Mouse (Mus musculus): ENCODE measurements at regions not wholly inside any gene's neighbourhood (a gene's known extent, or its start where the extent isn't known, plus 50 kb on each side); places are given as distances from the start of the nearest gene placed in this dataset.

DNA sequence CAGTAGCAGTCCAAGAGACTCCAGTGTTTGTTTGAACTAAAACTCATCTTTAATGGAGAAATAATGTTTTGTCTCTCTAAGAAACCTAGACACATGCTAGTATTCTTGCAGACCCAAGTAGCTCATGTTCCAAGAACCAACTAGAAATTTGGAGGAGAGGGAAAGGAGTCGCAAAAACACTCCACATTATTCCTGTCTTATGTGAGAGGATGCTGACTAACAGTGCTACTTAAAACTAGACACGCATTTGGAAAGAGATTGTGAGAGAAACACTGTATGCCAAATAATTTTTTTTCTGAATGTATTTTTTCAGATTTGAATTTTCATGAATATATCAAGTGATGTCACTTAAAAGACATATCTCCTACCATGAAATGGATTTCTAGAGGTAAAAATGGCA is 698.3 kb upstream of the Cntn5 start:
- no peaks in the 10 kb centered on the region for H3K9me3 ChIP-seq (ENCODE audit: low read length)
- no peaks in the 10 kb centered on the region for H3K4me1 ChIP-seq (ENCODE audit: insufficient read depth, low read length)
- no peak overlapping the region for H3K4me3 ChIP-seq (ENCODE audit: low read length)
- ATAC-seq (ENCODE audit: low FRiP score, low TSS enrichment), result no peak
- H3K27ac ChIP-seq (ENCODE audit: low read length), result no peak overlapping the region
- no peaks in the 10 kb centered on the region for H3K36me3 ChIP-seq (ENCODE audit: insufficient read depth, low read length)
- no peak overlapping the region for H3K9ac ChIP-seq (replicated peaks; ENCODE audit: low read length)
- no peaks in the 10 kb centered on the region for H3K27me3 ChIP-seq (ENCODE audit: insufficient read depth, low read length)
- no peak overlapping the region for H3K4me2 ChIP-seq (replicated peaks; ENCODE audit: low read depth, low read length)
- whole genome bisulfite sequencing, result 86% methylated on average over 2 of the region's 2 CpGs

DNA sequence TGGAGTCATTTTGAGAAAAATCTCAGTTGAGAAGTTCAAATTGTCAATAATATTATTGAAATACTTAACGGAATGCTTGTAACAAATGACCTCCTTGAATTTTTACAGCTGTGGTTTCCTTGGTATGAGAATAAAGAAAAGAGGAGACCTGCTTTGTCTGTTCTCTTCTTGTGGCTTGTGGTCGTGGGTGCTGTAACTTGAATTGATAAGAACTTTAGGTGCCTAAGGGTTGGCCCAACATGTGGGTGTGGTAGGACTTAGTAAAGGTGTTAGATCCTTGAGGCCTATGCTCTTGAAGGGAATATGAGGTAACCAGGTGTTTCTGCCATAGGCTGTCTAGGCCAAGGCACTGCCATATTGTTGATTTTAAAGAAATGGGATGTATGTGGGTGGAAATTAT is 674.4 kb upstream of the Cntn5 start:
- Histone ChIP-seq H3K27ac (ENCODE audit: low read length) (no peak overlapping the region), H3K4me1 (ENCODE audit: insufficient read depth, low read length) (no peaks in the 10 kb centered on the region), H3K4me3 (ENCODE audit: low read length) (no peak overlapping the region), H3K27me3 (ENCODE audit: insufficient read depth, low read length) (no peaks in the 10 kb centered on the region), H3K36me3 (ENCODE audit: insufficient read depth, low read length) (no peaks in the 10 kb centered on the region), H3K9me3 (ENCODE audit: low read length) (no peaks in the 10 kb centered on the region), H3K4me2 (replicated peaks; ENCODE audit: low read depth, low read length) (no peak overlapping the region), H3K9ac (replicated peaks; ENCODE audit: low read length) (no peak overlapping the region)
- ATAC-seq (ENCODE audit: low FRiP score, low TSS enrichment), result no peak
- WGBS, result 87% methylated on average over 2 of the region's 2 CpGs

DNA sequence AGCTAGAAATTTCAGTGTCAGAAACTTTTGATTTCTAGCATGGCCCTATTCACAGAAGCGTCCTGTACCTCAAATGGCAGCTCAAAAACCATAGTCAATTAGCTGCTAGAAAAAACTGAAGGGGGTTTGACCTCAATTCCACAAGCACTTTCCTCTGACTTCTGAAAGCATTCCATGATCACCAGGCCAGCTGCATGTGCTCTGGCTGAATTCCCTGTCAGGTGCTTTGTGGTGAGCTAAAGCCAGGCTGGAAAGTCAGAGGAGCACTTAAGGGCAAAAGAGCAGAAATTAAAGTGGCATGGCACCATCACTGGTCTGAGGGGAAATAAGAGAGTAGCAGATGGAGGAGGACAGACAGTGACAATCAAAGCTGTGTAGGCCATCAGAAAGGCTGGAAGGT is 658.3 kb upstream of the Cntn5 start:
- Histone ChIP-seq H3K9ac (replicated peaks; ENCODE audit: low read length) (no peak overlapping the region), H3K9me3 (ENCODE audit: low read length) (no peaks in the 10 kb centered on the region), H3K4me3 (ENCODE audit: low read length) (no peak overlapping the region), H3K27me3 (ENCODE audit: insufficient read depth, low read length) (no peaks in the 10 kb centered on the region), H3K27ac (ENCODE audit: low read length) (no peak overlapping the region), H3K4me1 (ENCODE audit: insufficient read depth, low read length) (no peaks in the 10 kb centered on the region), H3K36me3 (ENCODE audit: insufficient read depth, low read length) (no peaks in the 10 kb centered on the region), H3K4me2 (replicated peaks; ENCODE audit: low read depth, low read length) (no peak overlapping the region)
- WGBS, result 56% methylated on average over 1 of the region's 1 CpGs
- no peak for ATAC-seq (ENCODE audit: low FRiP score, low TSS enrichment)

DNA sequence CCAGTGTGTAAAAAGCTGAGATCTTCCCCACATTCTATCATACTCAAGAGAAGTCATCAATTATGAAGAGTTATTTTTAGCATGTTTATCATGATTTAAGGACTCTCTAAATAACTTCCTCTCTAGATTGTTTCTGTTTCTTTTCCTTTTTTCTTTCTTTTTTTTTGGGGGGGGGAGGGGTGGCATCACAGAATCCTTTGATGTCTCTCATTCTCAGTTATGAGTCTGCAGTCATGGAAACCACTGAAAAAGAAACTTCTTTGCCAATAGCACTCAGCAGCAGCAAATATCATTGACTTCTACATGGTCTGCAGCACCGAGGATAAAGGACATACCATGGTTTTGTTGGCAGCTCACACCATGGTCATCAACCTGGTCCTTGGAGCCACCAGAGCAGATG is 654.8 kb upstream of the Cntn5 start:
- no peaks in the 10 kb centered on the region for H3K27me3 ChIP-seq (ENCODE audit: insufficient read depth, low read length)
- H3K9ac ChIP-seq (replicated peaks; ENCODE audit: low read length), result no peak overlapping the region
- H3K4me3 ChIP-seq (ENCODE audit: low read length), result no peak overlapping the region
- ATAC-seq (ENCODE audit: low FRiP score, low TSS enrichment), result no peak
- no peaks in the 10 kb centered on the region for H3K4me1 ChIP-seq (ENCODE audit: insufficient read depth, low read length)
- H3K4me2 ChIP-seq (replicated peaks; ENCODE audit: low read depth, low read length), result no peak overlapping the region
- no peak overlapping the region for H3K27ac ChIP-seq (ENCODE audit: low read length)
- WGBS, result 81% methylated on average over 1 of the region's 1 CpGs
- no peaks in the 10 kb centered on the region for H3K36me3 ChIP-seq (ENCODE audit: insufficient read depth, low read length)
- no peaks in the 10 kb centered on the region for H3K9me3 ChIP-seq (ENCODE audit: low read length)

DNA sequence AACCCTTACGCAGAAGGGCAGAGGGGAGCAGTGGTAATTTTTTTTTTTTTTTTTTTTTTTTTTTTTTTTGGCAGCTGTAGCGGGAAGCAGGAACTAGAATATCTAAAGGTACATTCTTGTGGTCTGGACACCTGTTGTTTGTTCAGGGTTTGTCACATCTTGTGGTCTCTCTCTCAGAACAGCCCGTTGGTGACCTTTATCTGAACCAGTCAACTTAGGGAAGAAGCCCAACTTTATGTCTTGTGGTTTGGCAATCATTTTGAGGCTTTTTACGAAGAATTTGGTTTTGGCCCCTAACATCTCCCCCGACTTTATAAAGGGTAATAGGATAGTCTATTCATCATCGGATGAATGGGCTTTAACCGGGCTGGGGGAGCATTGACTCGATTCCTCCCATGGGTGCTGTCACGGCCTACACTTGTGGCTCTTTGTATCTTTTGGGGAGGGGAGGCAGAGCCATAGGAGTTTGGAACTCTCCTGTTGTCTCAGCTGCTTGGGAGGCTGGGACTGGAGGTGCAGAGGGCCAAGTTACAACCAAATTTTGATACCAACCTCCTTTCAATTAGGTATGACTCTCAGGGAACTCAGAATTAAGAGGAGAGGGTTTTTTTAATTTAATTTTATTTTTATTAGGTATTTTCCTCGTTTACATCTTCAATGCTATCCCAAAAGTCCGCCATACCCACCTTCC is 609.4 kb upstream of the Cntn5 start:
- H3K27me3 ChIP-seq (ENCODE audit: insufficient read depth, low read length), result no peaks in the 10 kb centered on the region
- no peak overlapping the region for H3K27ac ChIP-seq (ENCODE audit: low read length)
- no peak overlapping the region for H3K4me3 ChIP-seq (ENCODE audit: low read length)
- H3K4me2 ChIP-seq (replicated peaks; ENCODE audit: low read depth, low read length), result no peak overlapping the region
- ATAC-seq (ENCODE audit: low FRiP score, low TSS enrichment), result no peak
- H3K4me1 ChIP-seq (ENCODE audit: insufficient read depth, low read length), result no peaks in the 10 kb centered on the region
- H3K36me3 ChIP-seq (ENCODE audit: insufficient read depth, low read length), result no peaks in the 10 kb centered on the region
- H3K9ac ChIP-seq (replicated peaks; ENCODE audit: low read length), result no peak overlapping the region
- WGBS, result 79% methylated on average over 11 of the region's 11 CpGs
- H3K9me3 ChIP-seq (ENCODE audit: low read length), result no peaks in the 10 kb centered on the region
